Mouse (Mus musculus): ENCODE measurements around the gene Serpinb12.
"Not testable (repeated sequence)": the region's sequence is repeated elsewhere in the genome, so short reads cannot be mapped to it uniquely, and the experiment has no call there.

Gene Serpinb12

DNA sequence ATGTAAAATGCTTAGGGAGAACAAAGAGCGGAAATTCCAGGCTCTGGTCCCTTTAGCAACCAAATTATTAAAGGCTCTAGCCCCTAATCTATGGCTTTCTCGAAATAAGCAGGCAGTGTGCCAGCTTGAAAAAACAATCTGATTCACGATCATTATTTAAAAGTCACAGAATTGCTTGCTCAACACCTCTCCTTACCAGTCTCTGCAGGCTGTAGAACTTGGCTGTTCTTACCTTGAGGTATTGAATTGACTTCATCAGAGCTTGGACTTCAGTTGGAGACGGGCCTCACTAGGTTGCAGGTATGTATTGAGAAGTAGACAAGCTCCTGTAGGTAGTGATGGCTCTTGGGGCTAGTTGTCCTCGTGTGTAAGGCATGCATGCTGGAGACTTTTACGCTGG lies at the start of gene Serpinb12:
TSS of gene Serpinb12 (plus strand) at position 185 of the 400 bp plus-strand sequence.
- no peak for DNase-seq (ENCODE audit: extremely low spot score, low read depth, low spot score)

DNA sequence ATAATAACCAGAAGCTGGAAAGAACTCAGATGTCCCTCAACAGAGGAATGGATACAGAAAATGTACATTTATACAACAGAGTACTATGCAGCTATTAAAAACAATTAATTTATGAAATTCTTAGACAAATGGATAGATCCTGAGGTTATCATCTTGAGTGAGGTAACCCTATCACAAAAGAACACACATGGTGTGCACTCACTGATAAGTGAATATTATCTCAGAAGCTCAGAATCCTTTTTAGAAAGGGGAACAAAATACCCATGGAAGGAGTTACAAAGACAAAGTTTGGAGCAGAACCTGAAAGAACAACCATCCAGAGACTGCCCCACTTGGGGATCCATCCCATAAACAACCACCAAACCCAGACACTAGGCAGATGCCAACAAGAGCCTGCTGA lies 39.1 kb upstream of the Serpinb12 start:
- DNase-seq (ENCODE audit: extremely low spot score, low read depth, low spot score): not testable (repeated sequence)

DNA sequence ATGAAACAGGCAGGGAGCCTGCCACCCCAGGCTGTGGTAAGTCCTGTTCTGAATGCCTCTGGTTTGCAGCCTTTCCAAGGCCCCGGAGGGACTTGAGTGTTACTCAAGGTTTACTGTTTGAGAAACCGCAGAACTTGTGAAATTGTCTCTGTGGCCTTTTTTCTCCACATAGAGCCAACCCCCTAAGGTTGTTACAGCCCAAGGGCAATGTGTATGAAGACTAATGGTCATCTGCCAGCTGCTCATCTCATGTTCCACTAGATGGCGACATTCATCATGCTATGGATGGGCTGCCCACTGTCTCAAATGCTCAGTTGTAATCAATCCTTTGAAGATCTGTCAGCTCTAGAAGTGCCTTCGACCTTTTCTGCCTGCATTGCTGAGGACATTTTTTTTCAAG lies 32.8 kb upstream of the Serpinb12 start:
- no peak for DNase-seq (ENCODE audit: extremely low spot score, low read depth, low spot score)

DNA sequence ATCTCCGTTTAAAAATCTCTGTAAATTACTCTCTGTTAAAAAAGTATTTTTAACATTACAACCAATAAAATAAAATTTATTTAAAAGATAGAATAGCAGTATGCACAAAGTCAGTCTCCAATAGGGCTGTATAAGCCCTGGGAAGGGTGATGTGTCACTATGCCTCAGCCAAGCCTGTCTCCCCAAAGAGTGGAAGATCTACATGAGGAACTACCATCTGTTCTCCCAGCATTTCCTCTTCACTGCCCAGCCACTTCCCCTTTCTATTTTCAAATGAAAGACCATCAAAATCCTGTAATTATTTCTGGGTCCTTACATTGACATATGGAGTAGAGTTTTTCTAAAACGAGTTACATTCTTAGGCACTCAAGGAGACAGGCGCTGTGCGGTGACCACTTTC lies 2.3 kb upstream of the Serpinb12 start:
- DNase-seq (ENCODE audit: extremely low spot score, low read depth, low spot score): no peak

DNA sequence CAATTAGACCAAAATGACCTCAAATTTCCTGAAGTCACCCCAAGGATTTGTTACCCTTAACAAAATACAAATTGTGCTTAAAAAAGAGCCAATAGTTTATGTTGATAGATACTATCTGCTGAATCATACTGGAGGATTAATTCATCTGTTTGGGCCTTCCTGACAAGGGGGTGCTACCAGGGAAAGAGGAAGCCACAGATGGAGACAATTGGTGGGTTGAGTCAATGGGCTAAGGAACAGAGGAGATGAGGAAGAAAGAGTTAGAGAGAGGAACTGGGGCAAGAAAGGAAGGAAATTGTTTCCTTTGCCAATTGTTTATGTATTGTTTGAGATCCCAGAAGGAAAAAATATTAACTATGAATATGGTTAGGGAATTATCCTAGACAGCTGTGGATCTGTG lies 591 bp upstream of the Serpinb12 start:
- no peak for DNase-seq (ENCODE audit: extremely low spot score, low read depth, low spot score)

DNA sequence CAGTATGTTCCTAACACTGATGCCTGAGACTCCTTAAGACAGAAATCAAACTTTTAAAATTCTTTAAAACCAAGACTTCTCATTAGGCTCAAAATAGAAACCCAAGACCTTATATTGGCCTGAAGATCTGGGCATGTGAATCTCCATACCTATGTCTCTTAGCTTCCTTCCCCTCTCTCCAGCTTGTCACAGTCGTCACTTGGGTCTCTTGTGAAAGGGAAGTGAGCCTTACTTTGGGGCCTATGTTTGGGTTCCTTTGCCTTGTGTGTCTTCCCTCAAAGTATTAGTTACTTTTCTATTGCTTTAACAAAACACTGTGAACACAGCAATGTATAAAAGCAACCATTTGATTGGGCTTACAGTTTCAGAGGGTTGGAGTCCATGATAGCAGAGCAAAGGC lies 13.0 kb downstream of the Serpinb12 start:
- no peak for DNase-seq (ENCODE audit: extremely low spot score, low read depth, low spot score)

DNA sequence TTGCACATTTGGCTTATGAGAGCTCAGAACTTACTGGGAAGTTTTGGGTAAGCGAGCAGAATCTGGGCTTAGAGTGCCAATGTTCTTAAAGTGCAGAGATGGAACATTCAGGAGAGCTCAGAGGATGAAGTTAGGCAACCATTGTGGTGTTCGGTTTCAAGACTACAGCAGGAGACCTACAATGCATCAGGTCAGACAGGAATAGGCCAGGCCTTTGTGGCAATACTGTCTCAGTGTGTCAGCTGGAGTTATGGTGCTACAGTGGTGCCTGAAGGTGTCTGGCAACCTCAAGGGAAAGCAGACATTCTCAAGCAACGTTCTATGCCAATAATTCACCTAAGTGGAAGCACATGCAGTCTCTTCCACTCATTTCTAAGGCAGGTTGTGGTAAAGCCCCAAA lies 25.7 kb downstream of the Serpinb12 start:
- DNase-seq (ENCODE audit: extremely low spot score, low read depth, low spot score): no peak

DNA sequence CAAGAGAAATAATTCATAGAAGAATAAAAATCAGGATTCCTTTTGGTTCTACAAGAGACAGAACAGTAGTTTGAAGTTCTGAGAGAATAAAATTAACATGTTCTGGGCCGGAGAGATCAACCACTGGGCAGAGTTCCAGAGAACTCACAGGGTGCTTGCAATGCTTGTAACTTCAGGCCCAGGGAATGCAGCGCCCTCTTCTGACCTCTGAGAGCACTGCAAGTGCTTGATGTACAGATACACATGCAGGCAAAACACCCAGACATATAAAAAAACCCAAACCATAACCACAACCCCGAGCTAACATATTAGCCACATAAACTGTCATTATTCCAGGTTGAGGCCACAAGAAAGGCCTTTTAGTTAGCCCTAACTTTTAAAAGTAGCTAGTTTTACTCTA lies 26.8 kb downstream of the Serpinb12 start:
- no peak for DNase-seq (ENCODE audit: extremely low spot score, low read depth, low spot score)

DNA sequence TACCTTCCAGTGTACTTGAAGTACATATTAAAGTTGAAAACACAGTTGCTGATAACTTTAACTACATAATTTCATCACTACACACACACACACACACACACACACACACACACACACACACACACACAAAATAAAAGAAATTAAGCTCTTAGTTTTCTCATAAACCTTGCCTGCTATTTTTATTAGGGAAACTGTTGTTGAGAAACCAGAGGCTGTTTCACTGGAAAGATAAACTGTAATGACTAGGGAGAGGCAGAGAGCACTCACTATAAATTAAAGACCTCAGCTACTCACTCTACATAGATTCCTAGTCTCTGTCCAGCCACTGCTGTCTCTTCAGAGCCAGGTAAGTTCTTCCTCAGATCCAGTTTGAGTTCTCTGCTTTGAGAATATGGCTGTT lies 46.4 kb downstream of the Serpinb12 start, which contains the start of gene Serpinb13:
TSS of gene Serpinb13 (plus strand) at position 301 of the 400 bp plus-strand sequence.
- no peak for DNase-seq (ENCODE audit: extremely low spot score, low read depth, low spot score)

DNA sequence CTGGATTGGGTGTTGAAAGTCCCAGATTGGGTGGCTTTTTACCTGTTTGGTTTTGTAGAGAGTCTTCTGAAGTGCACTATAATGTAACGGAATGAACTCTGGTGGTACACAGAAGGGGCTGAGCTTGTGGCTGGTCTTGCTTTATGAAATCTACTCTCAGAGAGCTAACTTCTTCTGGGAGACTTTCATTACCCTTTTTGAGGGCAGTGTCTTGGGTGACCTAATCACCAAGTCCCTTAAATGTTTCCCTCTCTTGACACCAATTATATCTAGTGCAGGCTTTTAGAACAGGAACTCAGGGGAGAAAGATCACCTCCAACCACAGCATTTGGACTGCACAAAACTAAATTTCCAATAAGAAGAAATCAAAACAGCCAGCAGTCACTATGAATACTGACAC lies 48.8 kb downstream of the Serpinb12 start:
- no peak for DNase-seq (ENCODE audit: extremely low spot score, low read depth, low spot score)

DNA sequence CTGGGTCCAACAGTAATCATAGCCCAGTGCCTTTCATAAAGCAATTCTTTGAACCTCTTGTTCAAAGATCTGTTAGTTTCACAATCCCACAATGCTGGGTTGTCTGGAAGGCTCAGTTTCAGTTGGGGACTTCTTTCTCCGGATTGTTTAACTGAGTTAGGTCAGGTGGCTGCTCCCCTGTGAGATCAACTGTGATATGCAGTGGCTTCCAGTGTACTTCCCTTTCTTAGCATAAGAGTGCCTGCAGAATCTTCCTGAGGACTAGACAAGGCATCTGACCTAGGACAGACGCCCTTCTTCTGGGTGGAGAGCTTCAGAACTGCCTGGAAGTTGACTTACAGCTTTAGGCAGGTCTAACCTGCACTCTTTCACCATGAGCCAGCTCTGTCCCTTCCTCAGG lies 49.6 kb downstream of the Serpinb12 start:
- no peak for DNase-seq (ENCODE audit: extremely low spot score, low read depth, low spot score)

DNA sequence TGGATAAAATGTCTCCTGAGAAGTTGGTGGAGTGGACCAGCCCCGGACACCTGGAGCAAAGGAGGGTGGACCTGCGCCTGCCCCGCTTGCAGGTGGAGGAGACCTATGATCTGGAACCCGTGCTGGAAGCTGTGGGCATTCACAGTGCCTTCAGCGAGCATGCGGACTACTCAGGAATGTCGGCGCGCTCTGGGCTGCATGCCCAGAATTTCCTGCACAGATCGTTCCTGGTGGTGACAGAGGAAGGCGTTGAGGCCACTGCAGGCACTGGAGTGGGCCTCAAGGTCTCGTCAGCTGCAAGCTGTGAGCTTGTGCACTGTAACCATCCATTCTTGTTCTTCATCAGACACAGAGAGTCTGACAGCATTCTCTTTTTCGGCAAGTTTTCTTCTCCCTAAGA lies 66.2 kb downstream of the Serpinb12 start:
- no peak for DNase-seq (ENCODE audit: extremely low spot score, low read depth, low spot score)

DNA sequence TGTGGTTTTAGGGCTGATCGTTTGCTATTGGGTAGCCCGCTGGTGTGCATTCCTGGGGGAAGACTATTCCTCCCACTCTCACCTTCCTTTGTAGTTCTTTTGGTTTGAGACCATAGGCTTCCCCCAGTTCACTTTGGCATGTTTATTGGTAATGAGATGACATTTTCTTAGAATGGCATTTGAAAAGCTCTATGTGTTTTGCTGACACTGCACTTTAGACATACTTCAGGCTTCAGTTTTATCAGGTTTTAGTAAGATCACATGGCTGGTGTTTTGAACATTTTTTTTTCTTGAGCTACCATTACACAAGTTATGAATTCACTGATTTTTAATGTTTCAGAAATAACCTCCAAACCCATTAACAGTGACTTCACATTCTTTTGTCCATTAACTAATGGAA lies 67.5 kb downstream of the Serpinb12 start:
- no peak for DNase-seq (ENCODE audit: extremely low spot score, low read depth, low spot score)

DNA sequence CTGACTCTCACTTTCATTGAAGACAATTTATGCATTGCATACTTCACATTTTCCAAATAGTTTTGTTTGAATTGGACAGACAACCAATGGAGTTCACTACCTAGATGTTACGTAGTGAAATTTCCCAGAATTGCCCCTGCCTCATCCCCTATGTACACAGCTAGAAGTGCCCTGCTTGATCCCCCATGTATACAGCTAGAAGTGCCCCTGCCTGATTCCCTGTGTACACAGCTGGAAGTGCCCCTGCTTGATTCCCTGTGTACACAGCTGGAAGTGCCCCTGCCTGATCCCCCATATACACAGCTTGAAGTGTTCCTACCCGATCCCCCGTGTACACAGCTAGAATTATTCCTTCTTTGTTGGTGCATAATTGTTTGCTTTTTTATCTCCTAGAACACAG lies 72.1 kb downstream of the Serpinb12 start:
- DNase-seq (ENCODE audit: extremely low spot score, low read depth, low spot score): no peak
